Mouse (Mus musculus): Measurements from ENCODE around the gene Gpr107.
"Not testable (repeated sequence)": the region's sequence is repeated elsewhere in the genome, so short reads cannot be mapped to it uniquely, and the experiment has no call there.

Gpr107 gene

DNA sequence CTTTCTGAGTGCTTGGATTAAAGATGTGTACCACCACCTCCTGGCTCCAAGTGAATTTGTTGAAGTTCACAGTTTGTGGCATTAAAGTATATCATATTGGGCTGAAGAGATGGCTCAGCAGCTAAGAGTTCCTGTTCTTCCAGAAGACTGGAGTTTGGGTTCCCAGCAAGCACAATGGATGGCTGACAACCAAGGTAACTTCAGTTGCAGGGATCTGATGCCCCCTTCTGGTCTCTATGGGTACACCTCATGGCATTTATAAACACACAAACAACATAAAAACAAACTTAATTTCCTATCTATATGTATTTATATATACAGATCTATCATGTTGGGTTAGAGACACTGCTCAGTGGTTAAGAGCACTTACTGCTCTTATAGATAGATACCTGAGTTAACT lies 1.4 kb upstream of the Gpr107 start:
- peak; percentile 72 for DNase-seq (ENCODE audit: low read depth, low spot score)

- DNase-seq (ENCODE audit: low read depth, low spot score): no peak
These were observed 4.7 kb downstream of the Gpr107 start for GRCm38 (mm10) chr2:31156846-31157245.

- no peak for DNase-seq (ENCODE audit: low read depth, low spot score)
These were observed 8.2 kb downstream of the Gpr107 start for GRCm38 (mm10) chr2:31160147-31160920.

DNA sequence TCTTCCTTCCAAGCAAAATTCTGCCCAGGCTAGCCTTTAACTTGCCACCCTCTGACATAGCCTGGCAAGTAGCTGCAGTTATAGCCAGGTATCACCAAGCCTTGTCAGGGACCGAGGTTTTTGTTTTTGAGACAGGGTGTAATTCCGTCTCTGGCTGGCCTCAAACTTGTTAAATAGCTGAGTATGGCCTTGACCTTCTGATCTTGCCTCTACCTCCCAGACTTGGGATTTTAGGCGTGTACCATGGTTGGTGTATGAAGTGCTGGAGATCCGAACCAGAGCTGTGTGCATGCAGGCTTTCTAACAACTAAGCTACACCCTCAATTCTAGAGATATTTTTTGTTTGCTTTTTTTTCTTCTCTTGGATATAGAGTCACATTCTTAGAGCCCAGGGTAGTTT lies 9.5 kb downstream of the Gpr107 start:
- no peak for DNase-seq (ENCODE audit: low read depth, low spot score)

DNA sequence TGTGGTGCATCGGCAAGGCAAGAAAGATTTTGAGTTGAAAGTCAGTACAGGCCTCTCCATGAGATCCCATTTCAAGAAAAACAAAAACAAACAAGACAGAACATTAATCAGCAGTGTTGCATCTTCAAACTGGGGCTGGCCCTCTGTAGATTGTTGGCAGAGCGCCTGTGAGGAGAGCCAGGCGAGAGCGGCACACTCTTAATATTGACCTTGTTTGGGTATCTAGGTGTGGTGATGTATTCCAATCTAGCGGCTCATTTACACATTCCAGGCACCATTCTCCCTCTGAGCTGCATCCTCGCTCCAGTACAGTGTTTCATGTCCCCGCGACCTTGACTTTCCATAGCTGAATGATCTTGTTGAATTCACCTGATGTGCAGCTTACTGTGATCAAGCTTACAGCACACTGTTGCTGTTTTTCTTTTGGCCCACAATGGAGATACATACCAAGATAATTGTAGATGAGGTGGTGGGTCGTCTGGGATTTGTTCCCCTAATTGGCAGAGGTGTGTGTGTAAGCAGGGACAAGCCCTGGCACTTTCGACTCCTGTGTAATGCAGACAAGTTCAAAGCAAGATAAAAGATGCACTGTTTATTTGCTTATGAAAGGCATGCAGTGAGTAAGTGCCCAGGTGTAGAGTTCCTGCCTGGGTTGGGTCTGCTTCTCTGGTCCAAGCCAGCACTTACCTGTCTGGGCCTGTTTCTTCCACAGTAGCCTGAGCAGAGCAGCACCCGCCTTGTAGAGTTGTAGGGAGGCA lies 11.4 kb downstream of the Gpr107 start:
- no peak for DNase-seq (ENCODE audit: low read depth, low spot score)

DNA sequence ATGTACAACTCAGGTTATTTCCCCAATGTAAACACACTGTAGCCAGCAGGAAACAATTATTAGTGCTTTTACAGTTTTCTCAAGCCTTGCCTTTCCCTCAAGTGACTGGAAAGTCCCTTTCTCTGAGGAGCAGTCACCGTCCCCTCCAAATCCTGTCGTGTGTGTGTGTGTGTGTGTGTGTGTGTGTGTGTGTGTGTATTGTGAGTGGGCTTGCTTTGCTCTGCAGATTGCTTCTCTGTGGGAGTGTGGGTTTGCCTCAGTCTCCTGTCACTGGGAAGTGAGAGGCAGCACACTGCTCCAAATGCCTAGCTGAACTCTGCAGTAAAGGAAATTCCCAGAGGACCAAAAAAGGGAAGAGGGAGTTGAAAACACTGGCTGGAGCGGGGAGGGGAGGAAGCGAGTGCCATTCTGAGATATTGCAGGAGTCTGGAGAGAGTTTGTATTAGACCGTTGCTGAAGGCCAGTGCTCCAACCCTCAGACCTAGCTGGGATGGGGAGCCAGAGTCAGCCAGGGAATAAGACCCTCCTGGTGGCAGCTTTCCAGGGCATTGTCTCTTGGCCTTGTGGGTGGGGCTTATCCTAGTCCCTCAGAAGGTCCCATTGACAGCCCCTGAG lies 12.8 kb downstream of the Gpr107 start:
- peak; percentile 59 for DNase-seq (ENCODE audit: low read depth, low spot score)

GRCm38 (mm10) chr2:31165529-31165928 lies 13.4 kb downstream of the Gpr107 start:
- peak; percentile 37 for DNase-seq (ENCODE audit: low read depth, low spot score)

GRCm38 (mm10) chr2:31167571-31167970 lies 15.5 kb downstream of the Gpr107 start:
- DNase-seq (ENCODE audit: low read depth, low spot score): not testable (repeated sequence)

DNA sequence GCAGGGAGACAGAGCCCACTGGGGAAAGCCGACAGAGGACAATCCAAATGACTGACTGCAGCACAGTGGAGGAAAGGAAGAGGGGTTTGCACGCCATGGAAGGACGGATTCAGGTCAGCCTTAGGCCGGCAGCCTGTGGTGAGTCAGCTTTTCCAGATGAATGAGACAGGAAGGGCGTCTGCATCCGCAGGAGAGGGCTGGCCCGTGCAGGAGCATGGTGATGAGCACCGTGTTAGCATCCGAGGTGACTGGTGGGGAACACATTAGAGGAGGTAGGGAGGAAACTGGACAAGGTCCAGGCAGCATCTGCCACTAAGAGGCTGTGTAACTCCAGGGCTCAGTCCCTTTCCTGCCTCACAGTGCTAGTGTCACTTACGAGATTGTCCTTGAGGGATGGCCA lies 16.9 kb downstream of the Gpr107 start:
- no peak for DNase-seq (ENCODE audit: low read depth, low spot score)

DNA sequence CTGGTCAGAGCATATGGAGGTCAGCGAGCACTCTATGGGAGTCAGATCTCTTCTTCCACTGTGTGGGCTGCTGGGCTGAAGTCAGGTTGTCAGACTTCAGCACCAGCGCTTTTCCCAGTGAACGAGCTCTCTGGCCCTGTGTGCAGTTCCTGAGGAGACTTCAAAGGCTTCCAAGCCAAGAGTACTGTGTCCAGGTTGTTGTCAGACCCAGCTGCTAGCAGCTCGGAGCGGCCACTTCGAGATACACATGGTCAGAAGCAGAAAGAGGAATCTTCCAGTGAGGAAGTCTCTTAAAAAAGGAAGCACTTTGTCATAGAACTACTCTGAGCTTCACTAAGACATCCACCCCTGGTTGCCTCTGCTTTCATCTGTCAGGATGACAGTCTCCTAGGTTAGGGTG lies 18.0 kb downstream of the Gpr107 start:
- no peak for DNase-seq (ENCODE audit: low read depth, low spot score)

- DNase-seq (ENCODE audit: low read depth, low spot score): peak; percentile 67
These were observed 19.9 kb downstream of the Gpr107 start for GRCm38 (mm10) chr2:31172001-31172400.

DNA sequence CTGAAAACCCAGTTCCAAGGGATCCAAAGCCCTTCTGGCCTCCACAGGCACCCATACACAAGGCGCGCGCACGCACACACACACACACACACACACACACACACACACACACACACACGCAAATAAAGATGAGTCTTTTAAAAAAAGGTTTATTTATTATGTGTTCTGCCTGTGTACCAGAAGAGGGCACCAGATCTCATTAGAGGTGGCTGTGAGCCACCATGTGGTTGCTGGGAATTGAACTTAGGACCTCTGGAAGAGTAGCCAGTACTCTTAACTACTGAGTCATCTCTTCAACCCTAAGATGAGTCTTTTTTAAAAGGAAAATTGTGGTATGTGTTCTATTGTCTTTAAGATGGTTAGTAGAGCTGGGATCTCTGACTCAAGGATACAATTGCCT lies 20.4 kb downstream of the Gpr107 start:
- DNase-seq (ENCODE audit: low read depth, low spot score): peak; percentile 50

DNA sequence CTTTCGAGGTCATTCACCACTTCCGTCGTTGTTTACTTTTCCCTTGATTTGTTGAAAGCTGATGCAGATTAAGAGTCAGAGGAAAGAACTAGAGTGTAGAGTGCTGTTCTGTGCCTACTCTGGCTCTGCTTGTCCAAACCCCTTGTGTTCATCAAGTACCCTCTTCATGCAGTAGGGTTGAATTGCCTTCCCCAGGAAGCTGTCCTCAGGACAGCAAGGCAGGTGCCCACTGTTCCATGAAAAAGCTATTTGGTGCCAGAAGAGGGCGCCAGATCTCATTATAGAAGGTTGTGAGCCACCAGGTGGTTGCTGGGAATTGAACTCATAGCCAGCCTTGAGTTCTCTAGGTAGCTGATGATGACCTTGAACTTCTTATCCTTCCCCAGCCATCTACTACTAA lies 21.2 kb downstream of the Gpr107 start:
- DNase-seq (ENCODE audit: low read depth, low spot score): peak; percentile 54

DNA sequence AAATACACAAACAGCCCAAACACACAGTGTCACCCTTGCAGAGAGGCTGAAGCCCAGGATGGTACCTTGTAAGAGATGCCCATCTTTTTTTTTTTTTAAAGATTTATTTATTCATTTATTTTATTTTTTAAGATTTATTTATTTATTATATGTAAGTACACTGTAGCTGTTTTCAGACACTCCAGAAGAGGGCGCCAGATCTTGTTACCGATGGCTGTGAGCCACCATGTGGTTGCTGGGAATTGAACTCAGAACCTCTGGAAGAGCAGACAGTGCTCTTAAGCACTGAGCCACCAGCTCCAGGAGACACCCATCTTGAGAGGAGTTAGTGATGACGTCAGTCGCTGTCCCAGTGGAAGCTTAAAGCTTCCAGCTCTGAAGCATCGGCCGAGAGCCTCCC lies 26.5 kb downstream of the Gpr107 start:
- peak; percentile 28 for DNase-seq (ENCODE audit: low read depth, low spot score)

- DNase-seq (ENCODE audit: low read depth, low spot score): peak; percentile 28
These were observed 27.4 kb downstream of the Gpr107 start for GRCm38 (mm10) chr2:31179471-31179870.

DNA sequence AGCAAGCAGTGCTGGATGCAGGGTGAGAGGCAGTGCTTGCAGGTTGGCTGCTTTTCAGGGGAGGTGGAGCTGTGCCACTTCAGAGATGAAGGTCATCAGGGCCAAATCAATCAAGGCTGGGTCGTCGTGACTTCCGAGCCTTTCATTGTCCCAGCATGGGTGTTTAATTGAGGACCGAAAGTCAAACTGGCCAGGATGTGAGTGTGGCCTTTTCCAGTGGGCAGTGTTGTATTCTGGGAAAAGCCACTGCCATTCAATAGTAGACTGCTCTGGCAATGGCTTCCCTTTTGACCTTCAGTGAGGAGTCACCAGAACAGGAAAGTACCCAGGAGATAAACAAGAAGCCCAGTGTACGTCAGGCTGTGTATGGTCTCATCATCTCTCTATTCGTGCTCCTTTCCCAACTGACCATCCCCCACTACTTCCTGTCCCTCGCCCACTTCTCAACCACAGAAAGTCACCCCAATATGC lies 28.0 kb downstream of the Gpr107 start:
- peak; percentile 70 for DNase-seq (ENCODE audit: low read depth, low spot score)

DNA sequence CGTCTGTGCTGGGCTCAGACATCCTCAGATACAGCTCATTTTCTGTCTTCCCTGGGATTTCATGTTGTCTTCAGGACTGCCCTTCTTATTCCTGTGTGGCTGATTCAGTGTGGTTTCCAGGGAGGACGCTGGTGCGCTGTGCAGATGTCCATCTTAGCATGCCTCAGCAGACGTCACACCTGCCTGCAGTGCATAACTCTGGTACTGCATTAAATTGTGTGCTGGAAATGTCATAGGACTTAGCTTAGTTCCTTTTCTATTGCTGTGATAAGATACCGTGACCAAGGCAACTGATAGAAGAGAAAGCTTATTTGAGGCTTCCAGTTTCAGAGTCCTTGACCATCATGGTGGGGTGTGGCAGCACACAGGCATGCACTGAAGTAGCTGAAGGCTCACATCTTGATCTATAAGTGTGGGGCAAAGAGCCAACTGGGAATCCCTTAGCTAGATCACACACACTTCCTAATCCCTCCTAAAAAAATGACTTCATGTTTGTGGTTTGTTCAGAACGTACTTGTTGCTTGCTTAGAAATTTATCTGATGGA lies 30.7 kb downstream of the Gpr107 start:
- no peak for DNase-seq (ENCODE audit: low read depth, low spot score)

DNA sequence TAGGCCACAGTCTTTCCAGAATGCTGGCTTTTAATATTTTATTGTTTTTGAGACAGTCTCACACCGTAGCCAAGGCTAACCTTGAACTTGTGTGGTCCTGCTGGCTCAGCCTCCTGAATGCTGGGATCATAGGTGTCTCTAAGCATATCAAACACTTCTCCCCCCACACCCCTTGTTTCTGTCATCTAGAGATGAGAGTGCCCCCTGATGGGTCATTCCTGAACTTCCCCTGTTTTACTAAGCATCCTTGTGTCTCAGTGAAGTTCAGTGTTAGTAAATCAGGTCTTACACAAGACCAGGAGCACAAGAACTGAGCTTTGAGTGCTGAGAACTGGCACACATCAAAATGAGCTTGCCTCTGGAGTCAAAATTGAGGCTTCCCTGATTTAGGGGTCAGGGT lies 31.7 kb downstream of the Gpr107 start:
- peak; percentile 33 for DNase-seq (ENCODE audit: low read depth, low spot score)

DNA sequence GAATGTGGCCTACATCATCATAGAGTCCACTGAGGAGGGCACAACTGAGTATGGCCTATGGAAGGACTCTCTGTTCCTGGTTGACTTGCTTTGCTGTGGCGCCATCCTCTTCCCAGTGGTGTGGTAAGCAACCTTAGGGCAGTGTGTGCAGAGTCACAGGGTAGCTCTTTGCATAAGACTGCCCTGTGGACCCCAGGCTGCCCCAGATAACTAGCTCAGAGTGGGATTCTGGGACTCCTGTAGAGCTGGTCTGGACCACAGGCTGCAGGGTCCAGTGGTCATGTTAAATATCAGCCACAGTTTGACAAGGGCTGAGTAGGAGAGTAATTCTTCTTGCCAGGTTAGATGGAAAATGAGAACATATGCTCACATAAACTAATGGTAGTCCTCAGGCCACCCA lies 36.6 kb downstream of the Gpr107 start:
- no peak for DNase-seq (ENCODE audit: low read depth, low spot score)

GRCm38 (mm10) chr2:31189654-31190053 lies 37.5 kb downstream of the Gpr107 start:
- DNase-seq (ENCODE audit: low read depth, low spot score): no peak

- DNase-seq (ENCODE audit: low read depth, low spot score): no peak
These were observed 39.6 kb downstream of the Gpr107 start for GRCm38 (mm10) chr2:31191765-31192164.

- peak; percentile 73 for DNase-seq (ENCODE audit: low read depth, low spot score)
These were observed 42.4 kb downstream of the Gpr107 start for GRCm38 (mm10) chr2:31194356-31195021.

Data from CD4-positive, CD25-positive, alpha-beta regulatory T cell, adult 2 months (primary cell).